In the genomic region with DNA sequence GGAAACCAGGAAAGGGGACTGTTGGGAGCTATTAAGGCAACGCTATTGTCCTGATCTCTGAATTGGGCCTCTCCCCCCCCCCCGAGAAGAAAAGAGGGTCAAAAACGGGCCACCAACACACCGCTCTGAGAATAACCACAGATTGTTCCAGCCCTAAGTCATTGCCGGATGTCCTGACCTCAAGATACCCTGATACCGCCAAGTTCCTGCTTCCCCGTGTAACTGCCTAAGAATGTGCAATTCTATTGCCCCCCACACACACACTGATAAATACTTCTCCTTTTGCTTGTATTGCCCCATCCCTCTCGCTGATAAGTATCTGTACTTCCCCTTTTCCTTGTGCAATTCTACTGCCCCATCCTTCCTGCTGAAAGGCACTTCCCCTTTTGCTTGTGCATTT, we compare ENCODE assay signal across 14 mouse cellular contexts. TPM values are rescaled to one million over a fixed set of nuclear protein-coding genes. Genes with fewer than 3 reads are reported as not detected.
"Had no signal": no experiment of that assay in that cellular context is flagged by ENCODE, and none has a peak within 500 bp of the region (broad histone marks: within the 10 kb centered on the region; RNA-seq: fewer than 3 reads in every experiment).

No protein-coding gene starts in this region.

RNA-seq across cellular contexts. Expression of a gene that starts 17.9 kb away (rescaled TPM):
- total RNA-seq: neutrophil, adult 5-6 weeks had no signal
- polyA plus RNA-seq: neural tube, embryonic 13.5 days; neural tube, embryonic 14.5 days; neural tube, embryonic 15.5 days; small intestine, adult 2 months; spleen, adult 2 months; stomach, embryonic 14.5 days; stomach, embryonic 15.5 days; stomach, embryonic 16.5 days; stomach, postnatal 0 days; testis, adult 2 months; thymus, adult 2 months; thymus, postnatal 0 days; urinary bladder, adult 2 months had no signal
